Mouse (Mus musculus): ENCODE results near the gene Prg3. TPM values are rescaled to one million over a fixed set of nuclear protein-coding genes. Genes with fewer than 3 reads are reported as not detected.

Gene Prg3
- total RNA-seq (2021), result not detected
- long read RNA-seq, experiment 1, result 0 reads
- long read RNA-seq, experiment 2, result 0 reads

- no peak for DNase-seq (ENCODE audit: low spot score in 2 of 2)
- Histone ChIP-seq H3K27ac (no peak within 1 kb of the TSS), H3K4me3 (no peak within 1 kb of the TSS)
- no peak for TF ChIP-seq CTCF (conservative IDR thresholded peaks at IDR 0.05)
Observed at GRCm38 (mm10) chr2:84987930-84988329, at the start of gene Prg3. TSS of gene Prg3 (plus strand) at chr2:84988215.

GRCm38 (mm10) chr2:84938249-84938946, 49.6 kb upstream of the Prg3 start:
- no peak overlapping the region for H3K27ac ChIP-seq
- no peak overlapping the region for H3K4me3 ChIP-seq
- no peak for TF ChIP-seq CTCF (conservative IDR thresholded peaks at IDR 0.05)
- no peak for DNase-seq (ENCODE audit: low spot score in 2 of 2)

- H3K4me3 ChIP-seq, result no peak overlapping the region
- no peak overlapping the region for H3K27ac ChIP-seq
- no peak for TF ChIP-seq CTCF (conservative IDR thresholded peaks at IDR 0.05)
- DNase-seq (ENCODE audit: low spot score in 2 of 2), result no peak
Observed at GRCm38 (mm10) chr2:84939306-84939705, 48.7 kb upstream of the Prg3 start.

GRCm38 (mm10) chr2:84939711-84940110, 48.3 kb upstream of the Prg3 start:
- no peak for TF ChIP-seq CTCF (conservative IDR thresholded peaks at IDR 0.05)
- no peak for DNase-seq (ENCODE audit: low spot score in 2 of 2)
- Histone ChIP-seq H3K27ac (no peak overlapping the region), H3K4me3 (no peak overlapping the region)

GRCm38 (mm10) chr2:84941332-84941731, 46.7 kb upstream of the Prg3 start:
- no peak for TF ChIP-seq CTCF (conservative IDR thresholded peaks at IDR 0.05)
- H3K4me3 ChIP-seq, result no peak overlapping the region
- H3K27ac ChIP-seq, result no peak overlapping the region
- no peak for DNase-seq (ENCODE audit: low spot score in 2 of 2)

GRCm38 (mm10) chr2:84941795-84942194, 46.2 kb upstream of the Prg3 start:
- no peak overlapping the region for H3K4me3 ChIP-seq
- no peak for TF ChIP-seq CTCF (conservative IDR thresholded peaks at IDR 0.05)
- H3K27ac ChIP-seq, result no peak overlapping the region
- no peak for DNase-seq (ENCODE audit: low spot score in 2 of 2)

- no peak for TF ChIP-seq CTCF (conservative IDR thresholded peaks at IDR 0.05)
- Histone ChIP-seq H3K27ac (no peak overlapping the region), H3K4me3 (no peak overlapping the region)
- DNase-seq (ENCODE audit: low spot score in 2 of 2), result no peak
Observed at GRCm38 (mm10) chr2:84947154-84947771, 40.8 kb upstream of the Prg3 start.

- no peak for TF ChIP-seq CTCF (conservative IDR thresholded peaks at IDR 0.05)
- no peak overlapping the region for H3K27ac ChIP-seq
- H3K4me3 ChIP-seq, result no peak overlapping the region
- DNase-seq (ENCODE audit: low spot score in 2 of 2), result no peak
Observed at GRCm38 (mm10) chr2:84948252-84948651, 39.8 kb upstream of the Prg3 start.

- DNase-seq (ENCODE audit: low spot score in 2 of 2), result no peak
- H3K4me3 ChIP-seq, result no peak overlapping the region
- H3K27ac ChIP-seq, result no peak overlapping the region
- TF ChIP-seq CTCF (conservative IDR thresholded peaks at IDR 0.05), result no peak
Observed at GRCm38 (mm10) chr2:84948721-84949120, 39.3 kb upstream of the Prg3 start.

- no peak for TF ChIP-seq CTCF (conservative IDR thresholded peaks at IDR 0.05)
- no peak for DNase-seq (ENCODE audit: low spot score in 2 of 2)
- H3K27ac ChIP-seq, result no peak overlapping the region
- no peak overlapping the region for H3K4me3 ChIP-seq
Observed at GRCm38 (mm10) chr2:84951027-84951426, 37.0 kb upstream of the Prg3 start.

GRCm38 (mm10) chr2:84952251-84952650, 35.8 kb upstream of the Prg3 start:
- H3K4me3 ChIP-seq, result no peak overlapping the region
- no peak for TF ChIP-seq CTCF (conservative IDR thresholded peaks at IDR 0.05)
- no peak overlapping the region for H3K27ac ChIP-seq
- no peak for DNase-seq (ENCODE audit: low spot score in 2 of 2)

GRCm38 (mm10) chr2:84952693-84953092, 35.3 kb upstream of the Prg3 start:
- no peak for TF ChIP-seq CTCF (conservative IDR thresholded peaks at IDR 0.05)

GRCm38 (mm10) chr2:84955435-84955834, 32.6 kb upstream of the Prg3 start:
- no peak for TF ChIP-seq CTCF (conservative IDR thresholded peaks at IDR 0.05)

More at GRCm38 (mm10) chr2:84952693-84953092, 35.3 kb upstream of the Prg3 start:
- Histone ChIP-seq H3K4me3 (no peak overlapping the region), H3K27ac (no peak overlapping the region)
- DNase-seq (ENCODE audit: low spot score in 2 of 2), result no peak

GRCm38 (mm10) chr2:84956274-84956673, 31.7 kb upstream of the Prg3 start:
- H3K4me3 ChIP-seq, result no peak overlapping the region
- peak; percentile 38 to 67 for DNase-seq (ENCODE audit: low spot score in 2 of 2)
- no peak overlapping the region for H3K27ac ChIP-seq
- peak; percentile 98 for TF ChIP-seq CTCF (conservative IDR thresholded peaks at IDR 0.05)

More at GRCm38 (mm10) chr2:84955435-84955834, 32.6 kb upstream of the Prg3 start:
- DNase-seq (ENCODE audit: low spot score in 2 of 2), result no peak
- Histone ChIP-seq H3K4me3 (no peak overlapping the region), H3K27ac (no peak overlapping the region)
